Mouse (Mus musculus): ENCODE measurements at regions not wholly inside any gene's neighbourhood (a gene's known extent, or its start where the extent isn't known, plus 50 kb on each side); places are given as distances from the start of the nearest gene placed in this dataset.

DNA sequence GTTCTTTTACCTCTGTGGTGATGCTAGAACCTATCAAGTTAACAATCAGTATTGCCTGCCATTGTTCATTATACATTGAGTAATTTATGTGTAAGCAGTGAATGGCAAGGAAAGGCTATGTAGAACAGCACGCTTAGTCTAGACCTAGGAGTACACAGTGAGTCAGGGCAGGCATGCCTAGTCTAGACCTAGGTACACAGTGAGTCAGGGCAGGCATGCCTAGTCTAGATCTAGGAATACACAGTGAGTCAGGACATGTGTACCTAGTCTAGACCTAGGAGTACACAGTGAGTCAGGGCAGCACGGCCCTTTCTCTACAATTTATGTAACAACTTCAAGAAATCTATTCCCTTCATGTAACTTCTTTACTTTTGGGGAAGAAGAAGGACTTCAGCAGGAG is 347.2 kb downstream of the Tmem232 start:
- Histone ChIP-seq H3K9me3 (no peaks in the 10 kb centered on the region), H3K27ac (no peak overlapping the region), H3K4me1 (no peaks in the 10 kb centered on the region), H3K36me3 (no peaks in the 10 kb centered on the region), H3K27me3 (no peaks in the 10 kb centered on the region), H3K9ac (no peak overlapping the region), H3K4me3 (no peak overlapping the region), H3K4me2 (no peak overlapping the region)
- ATAC-seq (ENCODE audit: insufficient number of reproducible peaks, low FRiP score, low TSS enrichment, low read depth), result no peak
- WGBS, result 73% methylated on average over 2 of the region's 2 CpGs

- H3K27ac ChIP-seq, result no peak overlapping the region
- H3K4me2 ChIP-seq, result no peak overlapping the region
- no peaks in the 10 kb centered on the region for H3K36me3 ChIP-seq
- H3K4me3 ChIP-seq, result no peak overlapping the region
- H3K4me1 ChIP-seq, result no peaks in the 10 kb centered on the region
- H3K9ac ChIP-seq, result no peak overlapping the region
- WGBS, result 88% methylated on average over 12 of the region's 12 CpGs
- H3K9me3 ChIP-seq, result no peaks in the 10 kb centered on the region
- ATAC-seq (ENCODE audit: insufficient number of reproducible peaks, low FRiP score, low TSS enrichment, low read depth), result no peak
- no peaks in the 10 kb centered on the region for H3K27me3 ChIP-seq
These were observed 348.0 kb downstream of the Tmem232 start for GRCm38 (mm10) chr17:65192432-65193059.

GRCm38 (mm10) chr17:65190839-65191591 is 349.6 kb downstream of the Tmem232 start:
- Histone ChIP-seq H3K9ac (no peak overlapping the region), H3K9me3 (no peaks in the 10 kb centered on the region), H3K4me1 (no peaks in the 10 kb centered on the region), H3K27me3 (no peaks in the 10 kb centered on the region), H3K4me2 (no peak overlapping the region), H3K27ac (no peak overlapping the region), H3K4me3 (no peak overlapping the region), H3K36me3 (no peaks in the 10 kb centered on the region)
- no peak for ATAC-seq (ENCODE audit: insufficient number of reproducible peaks, low FRiP score, low TSS enrichment, low read depth)
- 39% methylated on average over 12 of the region's 12 CpGs for WGBS

GRCm38 (mm10) chr17:65181164-65181563 is 345.3 kb upstream of the 4930583I09Rik start:
- Histone ChIP-seq H3K36me3 (no peaks in the 10 kb centered on the region), H3K4me1 (no peaks in the 10 kb centered on the region), H3K27ac (no peak overlapping the region), H3K9ac (no peak overlapping the region), H3K4me2 (no peak overlapping the region), H3K27me3 (no peaks in the 10 kb centered on the region), H3K4me3 (no peak overlapping the region), H3K9me3 (no peaks in the 10 kb centered on the region)
- WGBS, result 65% methylated on average over 4 of the region's 4 CpGs
- no peak for ATAC-seq (ENCODE audit: insufficient number of reproducible peaks, low FRiP score, low TSS enrichment, low read depth)

DNA sequence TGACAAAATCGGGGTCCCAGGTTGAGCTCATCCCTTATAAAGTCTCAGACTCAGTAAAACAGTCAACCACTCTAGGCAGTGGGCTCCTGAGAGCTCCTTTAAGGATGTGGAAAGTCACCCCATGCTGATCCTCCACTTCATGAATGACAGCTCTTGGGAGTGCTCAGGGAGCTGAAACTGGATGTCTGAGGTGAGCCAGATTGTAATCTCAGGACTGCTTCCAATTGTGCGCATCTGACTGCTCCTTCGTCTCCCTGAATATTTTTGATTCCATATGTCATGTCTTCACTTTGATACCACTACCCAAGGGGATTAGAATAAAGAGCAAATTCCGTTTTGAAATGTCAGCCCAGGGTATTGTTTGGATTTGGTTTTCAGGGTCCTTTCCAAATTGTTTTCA is 339.9 kb upstream of the 4930583I09Rik start:
- WGBS, result 61% methylated on average over 4 of the region's 4 CpGs
- no peak for ATAC-seq (ENCODE audit: insufficient number of reproducible peaks, low FRiP score, low TSS enrichment, low read depth)
- no peak overlapping the region for H3K9ac ChIP-seq
- no peaks in the 10 kb centered on the region for H3K9me3 ChIP-seq
- H3K27me3 ChIP-seq, result no peaks in the 10 kb centered on the region
- no peaks in the 10 kb centered on the region for H3K36me3 ChIP-seq
- H3K27ac ChIP-seq, result no peak overlapping the region
- peaks cover 4% of the 10 kb centered on the region; the same call in 1 of the 2 replicates for H3K4me1 ChIP-seq
- H3K4me3 ChIP-seq, result no peak overlapping the region
- H3K4me2 ChIP-seq, result no peak overlapping the region

DNA sequence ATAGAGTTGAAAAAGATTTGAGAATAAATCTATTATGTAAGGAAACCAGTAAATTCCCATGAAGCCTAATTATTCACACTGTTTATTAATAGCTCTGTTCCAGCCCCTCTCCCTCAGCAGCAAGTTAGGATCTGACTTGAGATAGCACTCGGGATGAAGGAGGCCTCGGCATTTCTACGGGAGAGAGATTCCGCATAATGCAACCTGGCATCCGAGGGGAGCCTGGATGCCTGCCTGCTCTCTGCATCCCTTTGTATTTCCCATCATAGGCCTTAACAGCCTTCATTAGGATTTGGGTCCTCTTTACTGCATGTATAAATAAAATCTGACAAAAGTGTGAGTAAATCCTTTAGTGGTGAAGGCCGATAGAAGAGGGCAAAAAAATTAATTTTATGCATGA is 338.2 kb upstream of the 4930583I09Rik start:
- Histone ChIP-seq H3K4me3 (no peak overlapping the region), H3K27ac (no peak overlapping the region), H3K36me3 (no peaks in the 10 kb centered on the region), H3K27me3 (no peaks in the 10 kb centered on the region), H3K9ac (no peak overlapping the region), H3K4me1 (peaks cover 4% of the 10 kb centered on the region; the same call in 1 of the 2 replicates), H3K9me3 (no peaks in the 10 kb centered on the region), H3K4me2 (no peak overlapping the region)
- ATAC-seq (ENCODE audit: insufficient number of reproducible peaks, low FRiP score, low TSS enrichment, low read depth), result no peak
- 85% methylated on average over 6 of the region's 6 CpGs for WGBS

DNA sequence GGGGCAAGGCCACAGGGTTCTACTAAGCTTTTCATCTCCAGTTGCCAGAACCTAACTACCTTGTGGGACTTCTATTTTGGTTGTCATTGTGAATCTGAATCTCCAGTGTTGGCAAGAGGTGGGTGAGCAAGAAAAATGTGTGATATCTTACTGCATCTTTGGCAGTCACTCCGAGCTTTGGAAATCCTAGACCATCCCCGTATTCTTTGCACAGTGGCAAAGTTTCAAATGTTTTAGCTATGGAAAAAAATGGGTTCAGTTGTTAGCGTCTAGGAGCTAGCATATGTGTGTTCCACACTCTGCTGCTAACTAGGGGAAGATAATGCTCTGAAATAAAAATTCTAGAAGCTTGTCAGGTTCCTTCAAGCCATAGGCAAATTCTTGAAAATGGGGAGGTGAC is 337.4 kb upstream of the 4930583I09Rik start:
- H3K36me3 ChIP-seq, result no peaks in the 10 kb centered on the region
- no peaks in the 10 kb centered on the region for H3K9me3 ChIP-seq
- H3K27ac ChIP-seq, result no peak overlapping the region
- peaks cover 4% of the 10 kb centered on the region; the same call in 1 of the 2 replicates for H3K4me1 ChIP-seq
- no peak for ATAC-seq (ENCODE audit: insufficient number of reproducible peaks, low FRiP score, low TSS enrichment, low read depth)
- H3K4me2 ChIP-seq, result no peak overlapping the region
- no peak overlapping the region for H3K9ac ChIP-seq
- no peak overlapping the region for H3K4me3 ChIP-seq
- H3K27me3 ChIP-seq, result no peaks in the 10 kb centered on the region
- 79% methylated on average over 3 of the region's 3 CpGs for whole genome bisulfite sequencing

- no peaks in the 10 kb centered on the region for H3K27me3 ChIP-seq
- H3K27ac ChIP-seq, result no peak overlapping the region
- no peaks in the 10 kb centered on the region for H3K9me3 ChIP-seq
- H3K4me1 ChIP-seq, result peaks cover 4% of the 10 kb centered on the region; the same call in 1 of the 2 replicates
- H3K4me3 ChIP-seq, result no peak overlapping the region
- H3K4me2 ChIP-seq, result no peak overlapping the region
- H3K36me3 ChIP-seq, result no peaks in the 10 kb centered on the region
- ATAC-seq (ENCODE audit: insufficient number of reproducible peaks, low FRiP score, low TSS enrichment, low read depth), result no peak
- 60% methylated on average over 4 of the region's 4 CpGs for WGBS
- H3K9ac ChIP-seq, result no peak overlapping the region
These were observed 334.8 kb upstream of the 4930583I09Rik start for GRCm38 (mm10) chr17:65170691-65171090.

GRCm38 (mm10) chr17:65169981-65170617 is 334.2 kb upstream of the 4930583I09Rik start:
- H3K4me2 ChIP-seq, result no peak overlapping the region
- peaks cover 4% of the 10 kb centered on the region; the same call in 1 of the 2 replicates for H3K4me1 ChIP-seq
- ATAC-seq (ENCODE audit: insufficient number of reproducible peaks, low FRiP score, low TSS enrichment, low read depth), result no peak
- H3K27me3 ChIP-seq, result no peaks in the 10 kb centered on the region
- no peak overlapping the region for H3K9ac ChIP-seq
- no peaks in the 10 kb centered on the region for H3K9me3 ChIP-seq
- 60% methylated on average over 4 of the region's 4 CpGs for WGBS
- no peak overlapping the region for H3K27ac ChIP-seq
- no peak overlapping the region for H3K4me3 ChIP-seq
- no peaks in the 10 kb centered on the region for H3K36me3 ChIP-seq

DNA sequence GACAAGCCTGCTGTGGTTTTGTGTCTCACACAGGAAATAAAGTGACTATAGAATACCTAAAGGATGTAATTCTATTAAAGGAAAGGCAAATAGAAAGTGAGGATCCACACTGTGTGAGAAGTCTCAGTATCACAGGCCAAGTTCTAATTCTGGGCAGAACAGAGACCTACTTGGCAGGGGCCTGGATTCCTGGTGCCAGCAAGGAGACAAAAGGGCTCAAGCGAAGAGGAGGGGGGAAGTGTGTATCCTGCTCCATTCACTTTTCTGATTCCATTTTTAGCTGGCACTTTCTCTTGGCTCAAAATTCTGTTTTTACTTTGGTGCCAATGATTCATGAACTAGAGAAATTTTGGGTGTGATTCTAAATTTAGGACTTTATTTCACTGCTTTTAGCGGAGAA is 310.5 kb upstream of the 4930583I09Rik start:
- no peak overlapping the region for H3K4me2 ChIP-seq
- H3K4me3 ChIP-seq, result no peak overlapping the region
- H3K4me1 ChIP-seq, result no peaks in the 10 kb centered on the region
- H3K9me3 ChIP-seq, result no peaks in the 10 kb centered on the region
- no peaks in the 10 kb centered on the region for H3K36me3 ChIP-seq
- H3K27me3 ChIP-seq, result no peaks in the 10 kb centered on the region
- ATAC-seq (ENCODE audit: insufficient number of reproducible peaks, low FRiP score, low TSS enrichment, low read depth), result no peak
- 66% methylated on average over 2 of the region's 2 CpGs for WGBS
- no peak overlapping the region for H3K27ac ChIP-seq
- H3K9ac ChIP-seq, result no peak overlapping the region

GRCm38 (mm10) chr17:65114651-65115050 is 278.8 kb upstream of the 4930583I09Rik start:
- ATAC-seq (ENCODE audit: insufficient number of reproducible peaks, low FRiP score, low TSS enrichment, low read depth), result no peak
- Histone ChIP-seq H3K27ac (no peak overlapping the region), H3K4me3 (no peak overlapping the region), H3K36me3 (no peaks in the 10 kb centered on the region), H3K4me1 (no peaks in the 10 kb centered on the region), H3K9ac (no peak overlapping the region), H3K9me3 (no peaks in the 10 kb centered on the region), H3K4me2 (no peak overlapping the region), H3K27me3 (no peaks in the 10 kb centered on the region)
- 67% methylated on average over 5 of the region's 5 CpGs for WGBS

DNA sequence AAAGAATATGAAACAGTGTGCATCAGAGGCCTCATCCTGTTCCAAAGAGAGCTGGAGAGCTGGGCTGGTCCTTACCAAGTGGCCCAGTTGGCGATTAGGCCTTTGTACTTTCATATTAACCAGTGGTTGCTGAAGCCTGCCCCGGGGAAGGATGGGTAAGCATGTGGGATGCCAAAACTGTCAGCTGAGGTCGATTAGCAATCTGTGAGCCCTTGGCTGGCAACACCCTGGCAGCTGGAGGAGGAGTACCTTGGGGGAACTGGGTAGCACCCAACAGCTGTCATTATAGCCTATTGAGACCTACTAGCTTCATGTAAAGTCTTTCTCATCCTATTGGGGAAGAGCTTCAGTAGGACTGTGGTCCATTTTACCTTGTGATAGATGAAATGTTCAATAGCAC is 277.2 kb upstream of the 4930583I09Rik start:
- Histone ChIP-seq H3K4me2 (no peak overlapping the region), H3K27ac (no peak overlapping the region), H3K36me3 (no peaks in the 10 kb centered on the region), H3K27me3 (no peaks in the 10 kb centered on the region), H3K9ac (no peak overlapping the region), H3K9me3 (no peaks in the 10 kb centered on the region), H3K4me1 (no peaks in the 10 kb centered on the region), H3K4me3 (no peak overlapping the region)
- ATAC-seq (ENCODE audit: insufficient number of reproducible peaks, low FRiP score, low TSS enrichment, low read depth), result no peak
- 64% methylated on average over 3 of the region's 3 CpGs for WGBS
